Mouse (Mus musculus) MEL (cell line): Measurements from ENCODE around the gene Ran.

Experiments
- CTCF ChIP-seq, 3 experiments: IDR thresholded peaks in 2 of 3; conservative IDR thresholded peaks in 1 of 3; 2 replicates each; pipeline ENCODE4 v1.5.1; 2011 to 2012; ENCODE audit warnings: low read length in 3 of 3, low read depth in 2 of 3, mild to moderate bottlenecking in 2 of 3, improper control_type of control experiment in 1 of 3, inconsistent platforms in 1 of 3, mixed read lengths in 1 of 3, moderate library complexity in 1 of 3; ENCODE audit not compliant: control insufficient read depth in 1 of 3, insufficient read depth in 1 of 3, poor library complexity in 1 of 3, severe bottlenecking in 1 of 3
- MAX ChIP-seq: IDR thresholded peaks from 2 replicates; pipeline ENCODE4 v1.6.1; 2011; ENCODE audit warnings: low read length, improper control_type of control experiment
- MYC ChIP-seq: IDR thresholded peaks from 2 replicates; pipeline ENCODE4 v1.6.1; 2011; ENCODE audit warnings: low read depth, mild to moderate bottlenecking, low read length, improper control_type of control experiment, moderate library complexity
- POLR2A ChIP-seq, 2 experiments: IDR thresholded peaks; 2 replicates each; pipeline ENCODE4 v1.6.1; 2011 to 2012; ENCODE audit warnings: low read length in 2 of 2, mild to moderate bottlenecking in 2 of 2, control low read depth in 1 of 2, improper control_type of control experiment in 1 of 2, low read depth in 1 of 2, moderate library complexity in 1 of 2; ENCODE audit not compliant: control insufficient read depth in 1 of 2, insufficient read depth in 1 of 2, poor library complexity in 1 of 2
- POLR2AphosphoS2 ChIP-seq: IDR thresholded peaks from 2 replicates; pipeline ENCODE4 v1.6.1; 2011; ENCODE audit warnings: low read length, improper control_type of control experiment
- RAD21 ChIP-seq: IDR thresholded peaks from 2 replicates; pipeline ENCODE4 v1.6.1; 2011; ENCODE audit warnings: mild to moderate bottlenecking, low read depth, low read length, improper control_type of control experiment
- RCOR1 ChIP-seq: IDR thresholded peaks from 2 replicates; pipeline ENCODE4 v1.6.1; 2012; ENCODE audit warnings: low read depth, mild to moderate bottlenecking, inconsistent platforms, low read length, improper control_type of control experiment
- ZC3H11A ChIP-seq: IDR thresholded peaks from 2 replicates; pipeline ENCODE4 v1.6.1; 2012; ENCODE audit warnings: low read depth, mild to moderate bottlenecking, inconsistent platforms, low read length, improper control_type of control experiment

DNA sequence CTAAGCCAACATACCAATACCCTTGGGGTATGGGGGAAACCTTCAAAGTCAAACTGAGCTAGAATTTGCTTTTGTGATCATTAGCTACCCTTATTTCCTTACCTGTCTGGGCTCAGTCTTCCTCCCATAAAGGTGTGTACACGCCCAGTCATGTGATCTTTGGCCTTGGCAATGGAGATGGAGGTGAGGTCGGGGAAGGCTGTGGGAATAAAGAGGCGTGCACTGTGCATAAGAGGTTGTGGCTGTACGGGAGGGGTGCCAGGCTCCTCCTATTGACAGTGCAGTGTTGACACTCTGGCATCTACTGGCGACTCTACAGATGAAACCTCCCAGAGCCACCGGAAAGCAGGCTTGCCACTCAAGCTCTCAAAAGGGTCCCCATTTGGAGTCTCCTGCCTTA, 53.5 kb downstream of the Ran start:
- TF ChIP-seq CTCF (IDR thresholded peaks at IDR 0.05 in 2 of 3, conservative IDR thresholded peaks at IDR 0.05 in 1 of 3; ENCODE audit: control insufficient read depth in 1 of 3, insufficient read depth in 1 of 3, low read depth in 2 of 3, low read length in 3 of 3, poor library complexity in 1 of 3, severe bottlenecking in 1 of 3) (no peak), ZC3H11A (no peak), RAD21 (no peak), RCOR1 (no peak), POLR2A (IDR thresholded peaks at IDR 0.05; ENCODE audit: control insufficient read depth in 1 of 2, insufficient read depth in 1 of 2, low read depth in 1 of 2, low read length in 2 of 2, poor library complexity in 1 of 2) (no peak), POLR2AphosphoS2 (no peak), MYC (no peak), MAX (no peak)
